Mouse (Mus musculus) embryonic fibroblast, embryonic 13.5 days (primary cell): ENCODE results near the gene Entpd5. TPM values are rescaled to one million over a fixed set of nuclear protein-coding genes. Genes with fewer than 3 reads are reported as not detected.

Source experiments
- H3K27ac ChIP-seq: 2 replicates; pipeline ENCODE4 v1.5.1; 2012; ENCODE audit warnings: low read length, control low read depth, inconsistent platforms; ENCODE audit not compliant: insufficient read depth
- H3K4me1 ChIP-seq: 2 replicates; pipeline ENCODE4 v1.6.1; 2011; ENCODE audit warnings: low read length; ENCODE audit not compliant: control insufficient read depth, insufficient read depth
- H3K4me3 ChIP-seq: 2 replicates; pipeline ENCODE4 v1.5.1; 2011; ENCODE audit warnings: mild to moderate bottlenecking, control low read depth, low read length; ENCODE audit not compliant: insufficient read depth
- CTCF ChIP-seq: IDR thresholded peaks from 2 replicates; pipeline ENCODE4 v1.5.1; 2011; ENCODE audit warnings: mild to moderate bottlenecking, control low read depth, low read length, moderate library complexity, borderline replicate concordance; ENCODE audit not compliant: insufficient read depth
- POLR2A ChIP-seq: IDR thresholded peaks from 2 replicates; pipeline ENCODE4 v1.6.1; 2011; ENCODE audit warnings: low read depth, mild to moderate bottlenecking, control low read depth, low read length, moderate library complexity
- polyA plus RNA-seq: library from polyadenylated mRNA; stranded (reverse); fragments of >200 nt; gene quantifications from 2 replicates; pipeline ENCODE4 v1.2.4, GENCODE M21; 2011; ENCODE audit warnings: low read depth; ENCODE audit not compliant: missing spikeins, insufficient read length

Entpd5 gene
- 13.7 and 14.6 TPM in 2 replicates for polyA plus RNA-seq

- TF ChIP-seq POLR2A (peak; percentile 67), CTCF (no peak)
- H3K4me1 ChIP-seq, result no peaks in the 10 kb centered on the region; the same call in 1 of the 2 replicates
- H3K27ac ChIP-seq, result no peak within 1 kb of the TSS
- peak within 1 kb of the TSS; percentile 70 for H3K4me3 ChIP-seq
These were observed at the start of gene Entpd5, which contains the start of gene Bbof1 for GRCm38 (mm10) chr12:84408819-84409507. Gene Entpd5, minus strand, starts transcription at chr12:84409029. Gene Bbof1, plus strand, starts transcription at chr12:84409071.

GRCm38 (mm10) chr12:84456911-84457310 is 48.1 kb upstream of the Entpd5 start:
- TF ChIP-seq POLR2A (no peak), CTCF (no peak)
- H3K4me1 ChIP-seq, result peaks cover 3% of the 10 kb centered on the region; the same call in 1 of the 2 replicates
- no peak overlapping the region for H3K27ac ChIP-seq
- no peak overlapping the region for H3K4me3 ChIP-seq

- Histone ChIP-seq H3K27ac (no peak overlapping the region), H3K4me1 (peaks cover 3% of the 10 kb centered on the region; the same call in 1 of the 2 replicates)
These were observed 43.0 kb upstream of the Entpd5 start for GRCm38 (mm10) chr12:84451801-84452200.

DNA sequence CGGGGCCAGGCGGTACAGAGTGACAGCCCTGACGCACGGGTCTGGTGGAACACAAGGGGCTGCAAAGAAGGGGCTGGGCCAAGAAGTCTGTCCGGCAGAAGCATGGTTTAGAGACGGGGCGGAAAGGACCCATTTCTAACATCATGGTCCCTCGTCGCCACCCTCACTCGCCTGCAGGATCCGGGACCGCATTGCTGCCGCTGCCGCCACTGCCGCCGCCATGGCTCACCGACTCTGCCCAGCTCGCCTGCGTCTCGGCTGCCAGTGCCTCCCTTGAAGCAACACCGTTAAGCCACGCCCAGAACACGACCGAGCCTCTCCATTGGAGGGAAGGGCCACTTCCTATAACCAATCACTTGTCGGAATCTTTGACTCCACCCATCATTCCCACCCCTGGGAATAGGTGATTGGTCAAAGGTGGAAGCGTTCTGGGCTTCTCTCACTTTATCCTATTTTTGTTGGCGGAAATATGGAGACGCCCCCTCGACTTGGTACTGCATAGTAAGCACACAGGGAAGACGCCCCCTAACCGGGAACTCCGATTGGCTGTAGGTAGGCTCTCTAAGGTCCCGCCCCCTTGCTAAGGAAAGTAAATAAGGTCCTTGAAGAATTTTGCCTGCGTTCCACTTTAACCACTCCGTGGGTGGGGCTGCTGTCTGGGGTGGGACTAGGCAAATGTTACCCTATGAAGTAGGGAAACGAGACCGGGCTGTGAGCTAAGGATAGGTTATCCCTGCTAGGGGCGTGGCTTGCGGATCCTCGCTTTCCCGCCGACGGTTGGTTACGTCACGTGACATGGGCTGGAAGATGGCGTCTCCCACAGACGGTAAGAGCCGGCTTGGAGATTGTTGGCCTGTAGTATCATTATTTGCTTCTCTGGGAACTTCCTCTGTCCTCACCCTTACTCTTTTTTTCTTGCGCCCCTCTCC is 42.2 kb upstream of the Entpd5 start, which contains the start of the genes Aldh6a1 and Lin52:
Gene Aldh6a1 (minus strand): TSS at position 287 of the 929 bp plus-strand sequence.
Gene Lin52 (plus strand): TSS at position 705 of the 929 bp plus-strand sequence.
- peak; percentile 91 for TF ChIP-seq POLR2A
- TF ChIP-seq CTCF, result no peak
- H3K4me1 ChIP-seq, result peaks cover 3% of the 10 kb centered on the region; the same call in 1 of the 2 replicates

More at GRCm38 (mm10) chr12:84451801-84452200, 43.0 kb upstream of the Entpd5 start:
- no peak for TF ChIP-seq POLR2A
- no peak for TF ChIP-seq CTCF
- peak overlapping the region; percentile 92 for H3K4me3 ChIP-seq

DNA sequence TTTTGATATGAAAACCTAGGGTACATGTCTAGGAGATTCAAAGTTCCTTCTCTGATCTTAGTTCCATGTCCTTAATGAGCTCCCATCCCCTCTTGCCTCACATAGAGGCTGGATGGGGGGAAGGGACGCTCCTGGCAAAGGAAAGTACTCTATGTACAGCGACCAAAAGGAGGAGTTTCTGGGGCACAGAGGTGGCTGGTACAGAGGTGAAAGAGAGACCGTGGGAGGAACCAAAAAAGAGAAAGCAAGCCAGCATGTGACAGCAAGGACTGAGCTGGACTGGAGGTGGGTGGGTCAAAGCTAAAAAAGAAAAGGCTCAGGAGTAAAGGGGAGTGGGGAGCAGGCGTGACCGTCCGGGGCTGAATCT is 41.5 kb upstream of the Entpd5 start:
- Histone ChIP-seq H3K4me3 (peak overlapping the region; percentile 63), H3K4me1 (peaks cover 3% of the 10 kb centered on the region; the same call in 1 of the 2 replicates), H3K27ac (no peak overlapping the region)
- TF ChIP-seq POLR2A, result no peak
- no peak for TF ChIP-seq CTCF

More for the DNA sequence above, 42.2 kb upstream of the Entpd5 start, which contains the start of the genes Aldh6a1 and Lin52:
- peak within 1 kb of the TSS; percentile 92 for H3K4me3 ChIP-seq
- H3K27ac ChIP-seq, result no peak within 1 kb of the TSS

- no peak overlapping the region for H3K27ac ChIP-seq
- TF ChIP-seq CTCF (no peak), POLR2A (no peak)
- H3K4me3 ChIP-seq, result no peak overlapping the region
- peaks cover 3% of the 10 kb centered on the region; the same call in 1 of the 2 replicates for H3K4me1 ChIP-seq
These were observed 41.1 kb upstream of the Entpd5 start for GRCm38 (mm10) chr12:84449887-84450286.

DNA sequence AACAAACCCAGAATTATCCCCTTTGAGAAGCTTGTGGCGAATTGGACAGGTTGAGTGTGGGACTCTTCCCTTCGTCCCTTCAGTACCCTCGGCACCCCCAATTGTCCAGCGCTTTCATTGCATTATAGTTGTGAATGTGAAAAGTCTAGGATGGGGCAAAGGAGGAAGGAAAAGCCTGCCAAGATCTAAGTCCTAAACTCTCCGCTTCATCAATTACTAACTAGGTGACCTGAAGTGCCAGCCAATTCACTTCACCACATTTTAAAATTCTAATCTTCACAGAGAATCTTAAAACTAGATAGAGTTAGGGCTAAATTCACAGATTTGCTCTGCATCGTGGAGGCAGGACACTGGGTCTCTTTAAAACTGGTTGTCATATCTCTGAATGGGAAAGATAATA is 39.4 kb upstream of the Entpd5 start:
- Histone ChIP-seq H3K27ac (no peak overlapping the region), H3K4me1 (peaks cover 3% of the 10 kb centered on the region; the same call in 1 of the 2 replicates), H3K4me3 (no peak overlapping the region)
- TF ChIP-seq POLR2A, result no peak
- TF ChIP-seq CTCF, result no peak

GRCm38 (mm10) chr12:84447386-84447785 is 38.6 kb upstream of the Entpd5 start:
- H3K4me3 ChIP-seq, result no peak overlapping the region
- TF ChIP-seq POLR2A, result no peak
- TF ChIP-seq CTCF, result no peak
- no peak overlapping the region for H3K27ac ChIP-seq
- no peaks in the 10 kb centered on the region for H3K4me1 ChIP-seq

DNA sequence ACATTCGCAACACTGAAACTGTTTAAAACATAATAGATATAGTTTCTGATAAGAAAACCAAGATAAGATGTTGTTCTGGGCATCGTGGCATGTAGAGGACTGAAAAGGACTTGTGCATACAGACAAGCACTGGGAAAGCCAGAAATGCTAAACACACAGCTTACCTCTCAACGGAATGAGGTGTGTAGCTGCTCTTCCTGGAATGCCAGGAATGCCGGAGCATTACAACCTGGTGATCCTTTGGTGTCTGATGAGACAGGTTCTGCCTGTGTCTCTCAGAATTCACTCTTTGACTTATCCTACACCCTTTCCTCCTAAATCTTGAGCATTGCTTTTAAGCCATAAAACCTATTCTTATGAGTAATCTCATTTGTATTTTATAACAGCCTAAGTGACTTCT is 33.7 kb upstream of the Entpd5 start:
- no peak for TF ChIP-seq POLR2A
- no peak for TF ChIP-seq CTCF
- no peak overlapping the region for H3K4me3 ChIP-seq
- H3K27ac ChIP-seq, result no peak overlapping the region
- H3K4me1 ChIP-seq, result no peaks in the 10 kb centered on the region
